Mouse (Mus musculus): ENCODE results near the gene Card11.

Card11 gene

DNA sequence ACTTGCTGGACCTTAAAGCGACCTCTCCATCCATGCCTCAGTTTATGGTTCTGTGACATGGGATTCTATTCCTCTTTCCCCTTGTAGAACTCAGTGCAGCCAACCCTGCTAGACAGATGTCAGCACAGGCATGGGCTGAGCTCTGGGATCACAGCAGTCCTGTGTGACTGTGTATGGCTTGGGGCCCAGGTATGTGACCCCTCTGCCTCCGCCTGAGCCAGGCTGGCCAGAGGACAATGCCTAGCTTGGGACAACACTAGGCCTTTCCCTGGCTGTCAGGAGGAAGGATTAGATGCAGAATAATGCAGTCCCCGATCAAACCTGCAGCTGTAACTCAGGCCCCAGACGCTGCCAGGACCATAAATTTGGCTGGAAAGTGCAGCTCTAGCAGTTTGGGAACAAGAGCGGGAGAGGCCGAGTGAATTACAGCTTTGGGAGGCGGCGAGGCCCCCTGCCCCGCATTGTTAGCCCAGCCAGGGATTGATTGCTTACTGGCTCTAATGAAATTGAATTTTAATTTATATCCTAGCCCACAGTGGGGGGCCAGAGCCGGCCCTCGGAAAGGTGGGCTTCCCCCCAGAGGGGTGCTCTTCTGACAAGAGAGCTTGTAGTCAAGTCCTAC is 144.4 kb downstream of the Card11 start:
- no peak for DNase-seq (ENCODE audit: extremely low spot score, low read depth, low spot score)

GRCm38 (mm10) chr5:140854700-140855099 is 145.7 kb downstream of the Card11 start:
- DNase-seq (ENCODE audit: extremely low spot score, low read depth, low spot score): no peak

- DNase-seq (ENCODE audit: extremely low spot score, low read depth, low spot score): no peak
Measured at GRCm38 (mm10) chr5:140853723-140854122, 146.7 kb downstream of the Card11 start.

DNA sequence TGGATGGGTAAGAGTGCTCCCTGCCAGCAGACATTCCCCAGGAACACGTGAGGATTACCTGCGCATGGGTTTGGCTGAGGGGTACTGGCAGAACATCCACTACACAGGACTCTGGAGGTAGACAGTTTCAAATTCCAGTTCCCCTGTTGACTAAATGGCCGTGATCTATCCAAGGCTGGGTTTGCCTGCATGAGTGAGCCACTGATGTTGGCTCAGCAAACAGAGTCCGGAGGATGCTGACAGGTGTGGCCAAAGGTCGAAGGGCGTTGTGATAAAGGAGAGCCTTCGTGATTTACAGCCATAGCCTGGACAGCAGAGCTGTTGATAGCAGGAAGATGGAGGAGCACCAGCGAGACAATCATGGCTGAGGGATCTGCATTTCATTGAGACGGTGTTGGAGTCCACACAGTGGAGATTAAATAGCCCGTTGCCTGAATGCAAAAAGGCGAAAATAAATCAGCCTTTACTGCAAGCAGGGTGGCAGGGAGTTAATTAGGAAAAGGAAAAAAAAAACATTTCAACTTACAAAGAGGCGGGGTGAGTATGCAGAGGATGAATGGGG is 147.9 kb downstream of the Card11 start:
- DNase-seq (ENCODE audit: extremely low spot score, low read depth, low spot score): no peak

DNA sequence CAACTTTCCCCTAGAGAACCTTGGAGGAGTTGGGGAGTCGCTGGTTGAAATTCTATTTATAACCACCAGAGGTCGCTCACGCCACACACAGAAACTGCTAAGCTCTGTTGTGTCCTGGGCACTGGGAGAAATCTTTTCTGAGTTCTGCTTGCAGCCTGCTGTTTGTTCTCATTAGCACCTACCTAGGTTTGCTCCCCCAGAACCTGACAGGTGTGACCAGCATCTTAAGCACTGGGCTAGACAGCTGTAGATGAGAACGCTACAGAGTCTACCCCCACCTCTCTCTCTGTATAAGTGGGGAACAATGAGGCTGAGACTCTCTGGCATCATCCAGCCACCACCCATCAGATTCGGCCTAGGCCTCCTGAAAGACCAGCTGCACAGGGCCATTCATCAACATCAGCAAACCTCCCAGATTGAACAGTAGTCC is 153.1 kb downstream of the Card11 start:
- DNase-seq (ENCODE audit: extremely low spot score, low read depth, low spot score): peak; percentile 56

DNA sequence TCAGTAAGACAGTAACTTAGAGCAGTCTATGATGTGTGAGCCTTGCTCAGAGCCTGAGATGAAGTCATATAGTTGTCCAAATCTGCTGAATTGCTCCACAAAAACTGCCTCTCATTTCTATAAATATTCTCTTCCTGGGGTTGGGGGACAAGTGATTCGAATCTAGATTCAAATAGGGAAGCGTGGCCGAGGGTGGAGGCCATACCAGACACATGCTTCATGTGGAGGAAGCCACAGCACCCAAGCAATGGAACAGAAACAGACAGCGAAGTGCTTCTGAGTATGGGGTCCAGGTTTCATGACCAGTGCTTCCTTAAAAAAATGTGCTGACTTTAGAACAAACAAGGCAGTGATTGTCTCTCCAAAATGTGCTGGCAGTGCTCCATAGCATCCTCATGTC is 158.4 kb downstream of the Card11 start:
- DNase-seq (ENCODE audit: extremely low spot score, low read depth, low spot score): no peak

DNA sequence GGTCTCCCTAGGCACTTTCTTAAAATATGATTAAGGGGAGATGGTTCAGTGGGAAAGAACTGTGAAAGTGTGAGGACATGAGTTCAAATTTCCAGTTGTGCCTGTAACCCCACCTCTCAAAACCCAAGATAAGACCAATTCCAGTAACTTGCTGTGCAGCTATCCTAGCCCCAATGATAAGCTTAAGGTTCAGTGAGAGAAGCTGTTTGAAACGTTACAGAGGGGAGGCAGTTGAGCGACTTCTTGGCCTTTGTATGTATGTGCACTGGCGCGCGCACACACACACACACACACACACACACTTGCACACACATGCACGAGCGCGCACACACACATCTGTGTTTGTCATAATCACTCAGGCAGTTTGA is 169.3 kb downstream of the Card11 start:
- no peak for DNase-seq (ENCODE audit: extremely low spot score, low read depth, low spot score)

GRCm38 (mm10) chr5:140830314-140831063 is 169.9 kb downstream of the Card11 start, which contains the start of gene Gna12:
Gene Gna12, minus strand, starts transcription at chr5:140830431.
- DNase-seq (ENCODE audit: extremely low spot score, low read depth, low spot score): peak; percentile 99

GRCm38 (mm10) chr5:140829911-140830294 is 170.5 kb downstream of the Card11 start:
- DNase-seq (ENCODE audit: extremely low spot score, low read depth, low spot score): no peak

GRCm38 (mm10) chr5:140829081-140829910 is 171.1 kb downstream of the Card11 start:
- DNase-seq (ENCODE audit: extremely low spot score, low read depth, low spot score): no peak

DNA sequence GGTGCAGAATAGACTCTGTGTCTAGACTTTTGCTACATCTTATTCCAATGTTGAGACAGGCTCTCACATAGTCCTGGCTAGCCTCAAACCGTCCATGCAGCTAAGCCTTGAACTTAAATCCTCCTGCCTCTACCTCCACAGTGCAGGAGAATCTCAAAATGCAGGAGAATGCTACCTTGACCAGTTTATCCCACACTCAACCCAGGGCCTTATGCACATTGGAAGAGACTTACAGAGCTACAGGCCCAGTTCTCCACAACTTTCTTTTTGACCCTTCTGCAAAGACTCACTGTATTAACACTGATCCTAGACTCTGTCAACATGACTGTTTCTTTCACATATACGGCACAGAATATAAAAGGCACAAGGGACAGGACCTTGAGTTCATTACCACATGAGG is 172.0 kb downstream of the Card11 start:
- no peak for DNase-seq (ENCODE audit: extremely low spot score, low read depth, low spot score)

GRCm38 (mm10) chr5:140827896-140828295 is 172.5 kb downstream of the Card11 start:
- no peak for DNase-seq (ENCODE audit: extremely low spot score, low read depth, low spot score)

DNA sequence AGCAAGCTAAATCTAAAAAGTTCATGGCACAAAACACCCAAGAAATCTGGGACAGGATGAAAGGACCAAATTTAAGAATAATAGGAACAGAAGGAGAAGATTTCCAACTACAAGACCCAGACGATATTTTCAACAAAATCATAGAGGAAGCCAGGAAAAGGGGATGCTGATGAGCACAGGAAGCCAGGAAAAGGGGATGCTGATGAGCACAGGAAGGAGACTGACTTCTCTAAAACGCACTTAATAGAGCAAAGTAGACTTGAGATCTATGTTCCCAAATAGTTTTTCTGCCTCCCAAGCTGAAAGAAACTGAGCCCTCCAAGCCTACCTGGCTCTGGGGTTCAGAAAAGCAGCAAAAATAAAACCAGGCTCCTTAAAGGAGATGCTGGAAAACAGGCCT is 173.0 kb downstream of the Card11 start:
- no peak for DNase-seq (ENCODE audit: extremely low spot score, low read depth, low spot score)

- DNase-seq (ENCODE audit: extremely low spot score, low read depth, low spot score): no peak
Measured at GRCm38 (mm10) chr5:140826796-140827195, 173.6 kb downstream of the Card11 start.

GRCm38 (mm10) chr5:140826118-140826517 is 174.3 kb downstream of the Card11 start:
- DNase-seq (ENCODE audit: extremely low spot score, low read depth, low spot score): no peak

DNA sequence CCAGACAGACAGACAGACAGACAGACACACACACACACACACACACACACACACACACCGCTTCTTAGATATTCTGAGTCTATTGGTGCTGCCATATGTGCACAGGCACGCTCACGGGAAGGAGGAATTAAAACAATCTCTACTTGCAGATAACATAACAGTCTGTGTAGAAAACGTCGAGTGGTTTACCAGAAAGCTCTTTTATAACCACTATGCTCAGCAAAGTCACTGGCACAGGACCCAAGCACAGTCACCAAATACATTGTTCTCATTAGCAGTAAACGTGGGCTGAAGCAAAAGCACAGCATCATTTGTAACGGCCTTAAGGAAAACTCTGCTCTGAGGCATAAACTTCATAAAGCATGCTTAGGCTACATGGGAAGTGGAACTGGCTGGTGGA is 176.3 kb downstream of the Card11 start:
- no peak for DNase-seq (ENCODE audit: extremely low spot score, low read depth, low spot score)

DNA sequence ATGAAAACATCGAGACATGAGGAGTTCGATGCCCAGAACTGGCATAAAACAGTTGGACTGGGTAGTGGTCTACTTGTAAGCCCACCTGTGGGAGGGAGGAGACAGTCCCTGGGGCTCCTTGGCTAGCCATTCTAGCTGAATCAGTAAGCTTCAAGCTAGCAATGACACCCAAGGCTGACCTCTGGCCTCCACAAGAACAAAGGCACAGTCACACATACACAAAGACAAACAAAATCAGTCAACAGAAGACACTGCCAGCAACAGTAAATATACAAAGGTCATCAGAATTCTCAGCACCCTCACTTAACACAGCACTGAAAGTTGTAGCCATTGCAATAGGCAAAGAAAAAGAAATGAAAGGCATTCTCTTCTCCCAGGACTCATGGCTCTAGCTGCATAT is 177.0 kb downstream of the Card11 start:
- DNase-seq (ENCODE audit: extremely low spot score, low read depth, low spot score): no peak
